Comparison of ENCODE assay signal across 9 mouse cellular contexts in genomic region chr4:59804754-59805153, GRCm38 (mm10). TPM values are rescaled to one million over a fixed set of nuclear protein-coding genes. Genes with fewer than 3 reads are reported as not detected.
DNase-seq lines count a peak whose midpoint lies in the region; ATAC-seq and TF ChIP-seq lines count a peak whose summit lies in the region.
"Had no signal": no experiment of that assay in that cellular context is flagged by ENCODE, and none has a peak within 500 bp of the region (broad histone marks: within the 10 kb centered on the region; RNA-seq: fewer than 3 reads in every experiment).

No protein-coding gene starts in this region.

- H3K36me3 ChIP-seq in heart, embryonic 13.5 days = peaks cover 4% of the 10 kb centered on the region; the same call in 1 of the 2 replicates
- peaks cover 12% of the 10 kb centered on the region for H3K36me3 ChIP-seq in G1E (replicated peaks)
- no peaks in the 10 kb centered on the region for H3K36me3 ChIP-seq in hindbrain, embryonic 12.5 days
- H3K36me3 ChIP-seq in midbrain, embryonic 10.5 days = no peaks in the 10 kb centered on the region

- H3K4me3 ChIP-seq in heart, embryonic 13.5 days = peak overlapping the region; percentile 97
- H3K4me3 ChIP-seq in G1E (ENCODE audit: low read depth, low read length) = peak overlapping the region; percentile 92; the same call in 1 of the 2 replicates
- H3K4me3 ChIP-seq in hindbrain, embryonic 12.5 days = peak overlapping the region; percentile 96
- peak overlapping the region; percentile 96 for H3K4me3 ChIP-seq in midbrain, embryonic 10.5 days

- peaks cover 26% of the 10 kb centered on the region for H3K4me1 ChIP-seq in heart, embryonic 13.5 days
- peaks cover 66% of the 10 kb centered on the region for H3K4me1 ChIP-seq in G1E (ENCODE audit: insufficient read depth, low read depth, low read length)
- H3K4me1 ChIP-seq in hindbrain, embryonic 12.5 days = peaks cover 17% of the 10 kb centered on the region
- H3K4me1 ChIP-seq in midbrain, embryonic 10.5 days = peaks cover 25% of the 10 kb centered on the region

- peak overlapping the region; percentile 99 for H3K4me2 ChIP-seq in heart, embryonic 13.5 days
- H3K4me2 ChIP-seq in hindbrain, embryonic 12.5 days (replicated peaks) = peak overlapping the region; percentile 95

- WGBS in heart, embryonic 13.5 days = 72% methylated on average over 1 of the region's 1 CpGs
- WGBS in hindbrain, embryonic 12.5 days = 78% methylated on average over 1 of the region's 1 CpGs
- WGBS in midbrain, embryonic 10.5 days = 77% methylated on average over 1 of the region's 1 CpGs

- ATAC-seq in heart, embryonic 13.5 days (ENCODE audit: extremely low read depth, insufficient number of reproducible peaks, low FRiP score, low TSS enrichment) = no peak
- no peak for ATAC-seq in G1E (ENCODE audit: extremely low read depth, insufficient number of reproducible peaks, low FRiP score, poor library complexity, severe bottlenecking)
- ATAC-seq in hindbrain, embryonic 12.5 days (ENCODE audit: low FRiP score) = no peak
- ATAC-seq in cerebellum, adult (ENCODE audit: insufficient number of reproducible peaks, low FRiP score, low TSS enrichment) = no peak

- no peak for TF ChIP-seq CTCF in G1E (IDR thresholded peaks at IDR 0.05; ENCODE audit: low read depth, low read length)

- no peak for DNase-seq in heart, adult 8-10 months (ENCODE audit: low spot score)
- no peak for DNase-seq in G1E (ENCODE audit: low spot score)
- DNase-seq in midbrain, embryonic 10.5 days (ENCODE audit: low spot score) = no peak
- DNase-seq in adrenal gland, postnatal 36 days = no peak
- DNase-seq in kidney, adult 18-20 months = no peak
- DNase-seq: cerebellum, adult 9-11 months had no signal

- no peaks in the 10 kb centered on the region for H3K27me3 ChIP-seq in heart, embryonic 13.5 days (replicated peaks)
- H3K27me3 ChIP-seq in G1E (ENCODE audit: insufficient read depth, low read length) = no peaks in the 10 kb centered on the region
- H3K27me3 ChIP-seq in hindbrain, embryonic 12.5 days = no peaks in the 10 kb centered on the region
- peaks cover 6% of the 10 kb centered on the region; the same call in 1 of the 2 replicates for H3K27me3 ChIP-seq in midbrain, embryonic 10.5 days (ENCODE audit: low read depth, poor library complexity, severe bottlenecking)

- no peaks in the 10 kb centered on the region for H3K9me3 ChIP-seq in heart, embryonic 13.5 days
- no peaks in the 10 kb centered on the region for H3K9me3 ChIP-seq in G1E (replicated peaks)
- H3K9me3 ChIP-seq in hindbrain, embryonic 12.5 days (replicated peaks) = no peaks in the 10 kb centered on the region
- H3K9me3 ChIP-seq in midbrain, embryonic 10.5 days (replicated peaks) = no peaks in the 10 kb centered on the region

- H3K9ac ChIP-seq in heart, embryonic 13.5 days = peak overlapping the region; percentile 95
- peak overlapping the region; percentile 85; the same call in 1 of the 2 replicates for H3K9ac ChIP-seq in hindbrain, embryonic 12.5 days

- H3K27ac ChIP-seq in heart, embryonic 13.5 days (replicated peaks) = peak overlapping the region; percentile 70
- no peak overlapping the region for H3K27ac ChIP-seq in hindbrain, embryonic 12.5 days
- no peak overlapping the region for H3K27ac ChIP-seq in midbrain, embryonic 10.5 days (replicated peaks)

RNA-seq across cellular contexts. Expression of gene Snx30, which starts 0.9 kb away (rescaled TPM):
- 4.1 and 4.4 TPM in 2 replicates for polyA plus RNA-seq in heart, embryonic 13.5 days (2015; fragmentation: Nextera tagmentation; extraction: Ambion mirVana)
- 1 to 10 TPM; 4.1 to 6.8 (median 5.5) TPM for total RNA-seq in heart, adult 8-10 months (2022)
- total RNA-seq in G1E (2014; fragmentation: Nextera tagmentation) (8.2 and 9.8 TPM in 2 replicates), G1E (2017) (33.2 and 36.4 TPM in 2 replicates)
- polyA plus RNA-seq in G1E (2012) = 4.7 and 5.4 TPM in 2 replicates
- 14.7 and 17.3 TPM in 2 replicates for polyA plus RNA-seq in hindbrain, embryonic 12.5 days (2016; fragmentation: Nextera tagmentation; extraction: Ambion mirVana)
- polyA plus RNA-seq in midbrain, embryonic 10.5 days (2016; fragmentation: Nextera tagmentation; extraction: Ambion mirVana) = 8.8 and 9.5 TPM in 2 replicates
- 1 to 10 TPM; 5.7 to 6.0 TPM for total RNA-seq in adrenal gland, postnatal 36 days (2021)

RNA-seq across cellular contexts. Expression of gene Inip, which starts 3.4 kb away (rescaled TPM):
- 39.0 and 41.7 TPM in 2 replicates for polyA plus RNA-seq in heart, embryonic 13.5 days (2015; fragmentation: Nextera tagmentation; extraction: Ambion mirVana)
- 10 to 100 TPM in 2 of 4 experiments, 1 to 10 TPM in 2; 9.4 to 12.3 (median 10.8) TPM for total RNA-seq in heart, adult 8-10 months (2022)
- total RNA-seq in G1E (2014; fragmentation: Nextera tagmentation) (67.9 and 84.5 TPM in 2 replicates), G1E (2017) (92.4 and 95.8 TPM in 2 replicates)
- 28.7 and 41.7 TPM in 2 replicates for polyA plus RNA-seq in G1E (2012)
- 78.4 and 80.1 TPM in 2 replicates for polyA plus RNA-seq in hindbrain, embryonic 12.5 days (2016; fragmentation: Nextera tagmentation; extraction: Ambion mirVana)
- polyA plus RNA-seq in midbrain, embryonic 10.5 days (2016; fragmentation: Nextera tagmentation; extraction: Ambion mirVana) = 107 and 110 TPM in 2 replicates
- total RNA-seq in adrenal gland, postnatal 36 days (2021) = 10 to 100 TPM; 14.0 to 18.1 TPM
